Mouse (Mus musculus): ENCODE measurements at regions not wholly inside any gene's neighbourhood (a gene's known extent, or its start where the extent isn't known, plus 50 kb on each side); places are given as distances from the start of the nearest gene placed in this dataset.

- H3K27ac ChIP-seq (ENCODE audit: insufficient read depth, low read depth): no peak overlapping the region
- no peak overlapping the region for H3K9ac ChIP-seq (ENCODE audit: insufficient read depth, low read depth)
- H3K4me3 ChIP-seq (replicated peaks in 1 of 3; ENCODE audit: low read depth in 2 of 3, low read length in 2 of 3, poor library complexity in 1 of 3): no peak overlapping the region
- no peaks in the 10 kb centered on the region for H3K79me2 ChIP-seq (replicated peaks; ENCODE audit: control insufficient read depth, extremely low read depth, insufficient read depth, poor library complexity, severe bottlenecking)
- dilution Hi-C loops (cut with MboI; ENCODE audit: extremely low pct_ligation_motif_present, extremely low pct_unique_long_range_greater_than_20kb, low sequenced_read_pairs): no loop called here
- in situ Hi-C loops (cut with MboI; ENCODE audit: low pct_ligation_motif_present, low pct_unique_long_range_greater_than_20kb, low sequenced_read_pairs): no loop called here
- H3K4me1 ChIP-seq (ENCODE audit: control insufficient read depth in 1 of 2, insufficient read depth in 2 of 2): no peaks in the 10 kb centered on the region
- H3K27me3 ChIP-seq (replicated peaks): no peaks in the 10 kb centered on the region
- no peaks in the 10 kb centered on the region for H3K36me3 ChIP-seq (replicated peaks in 1 of 2; ENCODE audit: control insufficient read depth in 1 of 2, insufficient read depth in 1 of 2, low read length in 1 of 2)
- H3K9me3 ChIP-seq (replicated peaks; ENCODE audit: low read length): peaks cover 80% of the 10 kb centered on the region
- H3K4me2 ChIP-seq (ENCODE audit: insufficient read depth, low read depth, poor library complexity, severe bottlenecking): no peak overlapping the region
- DNase-seq (ENCODE audit: extremely low read depth): no peak
- TF ChIP-seq ZNF384 (IDR thresholded peaks at IDR 0.05; ENCODE audit: low read depth, low read length) (no peak), NRF1 (IDR thresholded peaks at IDR 0.05; ENCODE audit: low read depth, low read length) (no peak), MAX (IDR thresholded peaks at IDR 0.05; ENCODE audit: low read length) (no peak), MAFK (IDR thresholded peaks at IDR 0.05; ENCODE audit: insufficient replicate concordance, low read length) (no peak), SIN3A (IDR thresholded peaks at IDR 0.05; ENCODE audit: low read length) (no peak), PAX5 (IDR thresholded peaks at IDR 0.05; ENCODE audit: low read length) (no peak), TBP (conservative IDR thresholded peaks at IDR 0.05; ENCODE audit: low read depth, low read length) (no peak), CTCF (conservative IDR thresholded peaks at IDR 0.05 in 1 of 2, IDR thresholded peaks at IDR 0.05 in 1 of 2; ENCODE audit: low read depth in 2 of 2, low read length in 2 of 2) (no peak), UBTF (IDR thresholded peaks at IDR 0.05; ENCODE audit: low read depth, low read length) (no peak), E2F4 (IDR thresholded peaks at IDR 0.05; ENCODE audit: insufficient replicate concordance, low read depth, low read length) (no peak), MYC (IDR thresholded peaks at IDR 0.05; ENCODE audit: low read depth, low read length) (no peak), ETS1 (conservative IDR thresholded peaks at IDR 0.05; ENCODE audit: low read depth, low read length) (no peak), POLR2A (IDR thresholded peaks at IDR 0.05; ENCODE audit: low read depth, low read length) (no peak), MAZ (IDR thresholded peaks at IDR 0.05; ENCODE audit: low read depth, low read length) (no peak), JUN (IDR thresholded peaks at IDR 0.05; ENCODE audit: insufficient read depth, low read depth, low read length) (no peak), EP300 (IDR thresholded peaks at IDR 0.05; ENCODE audit: low read length) (no peak), ZKSCAN1 (IDR thresholded peaks at IDR 0.05; ENCODE audit: borderline replicate concordance, low read depth, low read length) (no peak)
Observed at GRCm38 (mm10) chr16:89699710-89700109, 128.7 kb upstream of the Krtap11-1 start.

- no peak overlapping the region for H3K4me2 ChIP-seq (ENCODE audit: insufficient read depth, low read depth, poor library complexity, severe bottlenecking)
- in situ Hi-C loops (cut with MboI; ENCODE audit: low pct_ligation_motif_present, low pct_unique_long_range_greater_than_20kb, low sequenced_read_pairs): no loop called here
- H3K36me3 ChIP-seq (replicated peaks in 1 of 2; ENCODE audit: control insufficient read depth in 1 of 2, insufficient read depth in 1 of 2, low read length in 1 of 2): no peaks in the 10 kb centered on the region
- no peaks in the 10 kb centered on the region for H3K27me3 ChIP-seq (replicated peaks)
- dilution Hi-C loops (cut with MboI; ENCODE audit: extremely low pct_ligation_motif_present, extremely low pct_unique_long_range_greater_than_20kb, low sequenced_read_pairs): no loop called here
- TF ChIP-seq UBTF (IDR thresholded peaks at IDR 0.05; ENCODE audit: low read depth, low read length) (no peak), ZKSCAN1 (IDR thresholded peaks at IDR 0.05; ENCODE audit: borderline replicate concordance, low read depth, low read length) (no peak), RCOR1 (conservative IDR thresholded peaks at IDR 0.05; ENCODE audit: low read depth, low read length) (no peak), TBP (conservative IDR thresholded peaks at IDR 0.05; ENCODE audit: low read depth, low read length) (no peak), MAX (IDR thresholded peaks at IDR 0.05; ENCODE audit: low read length) (no peak), POLR2AphosphoS2 (IDR thresholded peaks at IDR 0.05; ENCODE audit: low read depth, low read length) (no peak), SIN3A (IDR thresholded peaks at IDR 0.05; ENCODE audit: low read length) (no peak), PAX5 (IDR thresholded peaks at IDR 0.05; ENCODE audit: low read length) (no peak), GABPA (IDR thresholded peaks at IDR 0.05; ENCODE audit: insufficient replicate concordance, low read depth, low read length) (no peak), POLR2A (IDR thresholded peaks at IDR 0.05; ENCODE audit: low read depth, low read length) (no peak), KAT2A (IDR thresholded peaks at IDR 0.05; ENCODE audit: insufficient replicate concordance, low read length) (no peak), BHLHE40 (IDR thresholded peaks at IDR 0.05; ENCODE audit: low read depth, low read length) (no peak), IRF4 (IDR thresholded peaks at IDR 0.05; ENCODE audit: low read depth, low read length) (no peak), CHD2 (IDR thresholded peaks at IDR 0.05; ENCODE audit: low read length) (no peak), NELFE (IDR thresholded peaks at IDR 0.05; ENCODE audit: low read depth, low read length) (no peak), EP300 (IDR thresholded peaks at IDR 0.05; ENCODE audit: low read length) (no peak), MAZ (IDR thresholded peaks at IDR 0.05; ENCODE audit: low read depth, low read length) (no peak), NRF1 (IDR thresholded peaks at IDR 0.05; ENCODE audit: low read depth, low read length) (no peak), RAD21 (IDR thresholded peaks at IDR 0.05; ENCODE audit: low read depth, low read length) (no peak)
- no peaks in the 10 kb centered on the region for H3K4me1 ChIP-seq (ENCODE audit: control insufficient read depth in 1 of 2, insufficient read depth in 2 of 2)
- no peaks in the 10 kb centered on the region for H3K79me2 ChIP-seq (replicated peaks; ENCODE audit: control insufficient read depth, extremely low read depth, insufficient read depth, poor library complexity, severe bottlenecking)
- H3K4me3 ChIP-seq (replicated peaks in 1 of 3; ENCODE audit: low read depth in 2 of 3, low read length in 2 of 3, poor library complexity in 1 of 3): no peak overlapping the region
- peaks cover 84% of the 10 kb centered on the region for H3K9me3 ChIP-seq (replicated peaks; ENCODE audit: low read length)
- DNase-seq (ENCODE audit: extremely low read depth): no peak
- no peak overlapping the region for H3K9ac ChIP-seq (ENCODE audit: insufficient read depth, low read depth)
- no peak overlapping the region for H3K27ac ChIP-seq (ENCODE audit: insufficient read depth, low read depth)
Observed at GRCm38 (mm10) chr16:89695833-89696232, 124.8 kb upstream of the Krtap11-1 start.
